Mouse (Mus musculus): ENCODE measurements at regions not wholly inside any gene's neighbourhood (a gene's known extent, or its start where the extent isn't known, plus 50 kb on each side); places are given as distances from the start of the nearest gene placed in this dataset.

- WGBS: 96% methylated on average over 1 of the region's 1 CpGs
- Histone ChIP-seq H3K4me1 (no peaks in the 10 kb centered on the region), H3K27me3 (replicated peaks) (no peaks in the 10 kb centered on the region), H3K36me3 (no peaks in the 10 kb centered on the region), H3K9me3 (no peaks in the 10 kb centered on the region), H3K4me2 (replicated peaks) (no peak overlapping the region), H3K4me3 (no peak overlapping the region), H3K27ac (no peak overlapping the region), H3K9ac (no peak overlapping the region)
- no peak for ATAC-seq (ENCODE audit: low FRiP score, low read depth)
Measured at GRCm38 (mm10) chr14:40063371-40063770, 590.5 kb upstream of the Nrg3 start.

GRCm38 (mm10) chr14:40041879-40042278 is 569.0 kb upstream of the Nrg3 start:
- Histone ChIP-seq H3K27ac (no peak overlapping the region), H3K9ac (no peak overlapping the region), H3K9me3 (no peaks in the 10 kb centered on the region), H3K4me1 (no peaks in the 10 kb centered on the region), H3K4me2 (replicated peaks) (no peak overlapping the region), H3K27me3 (replicated peaks) (no peaks in the 10 kb centered on the region), H3K4me3 (no peak overlapping the region), H3K36me3 (no peaks in the 10 kb centered on the region)
- no peak for ATAC-seq (ENCODE audit: low FRiP score, low read depth)

- Histone ChIP-seq H3K27me3 (replicated peaks) (no peaks in the 10 kb centered on the region), H3K4me3 (no peak overlapping the region), H3K9ac (no peak overlapping the region), H3K36me3 (no peaks in the 10 kb centered on the region), H3K27ac (no peak overlapping the region), H3K9me3 (no peaks in the 10 kb centered on the region), H3K4me2 (replicated peaks) (no peak overlapping the region), H3K4me1 (no peaks in the 10 kb centered on the region)
- no peak for ATAC-seq (ENCODE audit: low FRiP score, low read depth)
- 80% methylated on average over 1 of the region's 1 CpGs for WGBS
Measured at GRCm38 (mm10) chr14:40036173-40036572, 563.3 kb upstream of the Nrg3 start.

DNA sequence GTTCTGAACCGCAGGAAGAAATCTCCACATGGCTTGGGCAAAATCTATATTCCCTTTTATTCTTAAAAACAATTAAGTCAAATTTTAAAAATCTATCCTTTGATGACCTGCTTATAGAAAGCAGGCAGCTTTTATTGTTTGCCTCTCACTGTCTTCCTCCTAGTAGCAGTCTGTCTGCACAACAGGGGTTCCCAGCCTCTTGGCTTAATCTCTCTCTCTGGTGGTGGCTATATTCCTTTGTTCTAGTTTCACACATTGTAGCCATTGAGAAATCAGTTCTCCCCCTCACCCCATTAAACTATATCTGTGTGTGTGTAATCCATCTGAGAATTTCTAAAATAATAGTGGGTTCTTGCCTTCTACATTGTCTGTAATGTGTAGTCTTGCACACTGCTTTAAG is 542.4 kb upstream of the Nrg3 start:
- Histone ChIP-seq H3K27ac (no peak overlapping the region), H3K9me3 (no peaks in the 10 kb centered on the region), H3K4me3 (no peak overlapping the region), H3K9ac (no peak overlapping the region), H3K27me3 (replicated peaks) (no peaks in the 10 kb centered on the region), H3K4me1 (no peaks in the 10 kb centered on the region), H3K4me2 (replicated peaks) (no peak overlapping the region), H3K36me3 (no peaks in the 10 kb centered on the region)
- WGBS: 79% methylated on average over 1 of the region's 1 CpGs
- 0 out of 2 replicates have a peak, but pooled peaks have one; percentile 13 for ATAC-seq (ENCODE audit: low FRiP score, low read depth)

- Histone ChIP-seq H3K4me1 (no peaks in the 10 kb centered on the region), H3K36me3 (no peaks in the 10 kb centered on the region), H3K27me3 (replicated peaks) (no peaks in the 10 kb centered on the region), H3K4me2 (replicated peaks) (no peak overlapping the region), H3K9me3 (no peaks in the 10 kb centered on the region), H3K4me3 (no peak overlapping the region), H3K27ac (no peak overlapping the region), H3K9ac (no peak overlapping the region)
- WGBS: 90% methylated on average over 1 of the region's 1 CpGs
- ATAC-seq (ENCODE audit: low FRiP score, low read depth): no peak
Measured at GRCm38 (mm10) chr14:40014646-40015045, 541.8 kb upstream of the Nrg3 start.

DNA sequence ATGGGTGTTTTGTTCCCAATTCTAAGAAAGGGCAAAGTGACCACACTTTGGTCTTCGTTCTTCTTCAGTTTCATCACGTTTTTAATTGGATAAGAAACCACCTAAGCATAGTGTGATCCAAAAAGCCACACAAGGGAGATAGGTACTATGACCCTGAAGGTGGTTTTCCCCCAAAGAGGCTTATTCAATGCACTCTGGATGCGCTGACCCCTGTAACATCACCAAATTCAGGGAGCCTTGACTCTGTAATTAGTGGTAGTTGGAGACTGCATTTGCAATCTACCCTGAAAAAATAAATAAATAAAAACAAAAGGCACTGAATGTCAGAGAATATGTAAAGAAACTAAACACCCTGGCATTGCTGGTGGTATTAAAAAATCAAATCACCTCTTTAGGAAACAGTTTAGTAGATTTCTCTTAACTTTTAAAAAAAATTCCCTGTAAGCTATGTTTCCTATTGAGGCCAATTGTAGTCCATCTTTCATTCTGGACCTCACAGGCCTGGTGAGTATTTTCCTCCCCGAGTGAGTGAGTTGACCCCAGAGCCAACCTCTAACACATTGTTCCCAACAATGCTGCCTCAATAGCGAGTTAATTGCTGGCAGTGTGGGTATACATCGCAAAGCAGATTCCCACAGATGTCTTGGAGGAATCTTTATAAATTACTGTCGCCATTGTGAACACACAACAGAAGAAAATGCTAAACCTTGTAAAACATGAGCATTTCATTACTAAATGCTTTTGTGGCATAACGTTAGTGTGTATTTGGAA is 537.1 kb upstream of the Nrg3 start:
- Histone ChIP-seq H3K27ac (no peak overlapping the region), H3K27me3 (replicated peaks) (no peaks in the 10 kb centered on the region), H3K9ac (no peak overlapping the region), H3K36me3 (no peaks in the 10 kb centered on the region), H3K4me2 (replicated peaks) (peak overlapping the region; percentile 27; the same call in 1 of the 2 replicates), H3K4me3 (no peak overlapping the region), H3K9me3 (no peaks in the 10 kb centered on the region), H3K4me1 (no peaks in the 10 kb centered on the region)
- peak; percentile 83 for ATAC-seq (ENCODE audit: low FRiP score, low read depth)
- 15% methylated on average over 8 of the region's 8 CpGs for WGBS

All from neural tube, embryonic 12.5 days (tissue).